In the genomic region with DNA sequence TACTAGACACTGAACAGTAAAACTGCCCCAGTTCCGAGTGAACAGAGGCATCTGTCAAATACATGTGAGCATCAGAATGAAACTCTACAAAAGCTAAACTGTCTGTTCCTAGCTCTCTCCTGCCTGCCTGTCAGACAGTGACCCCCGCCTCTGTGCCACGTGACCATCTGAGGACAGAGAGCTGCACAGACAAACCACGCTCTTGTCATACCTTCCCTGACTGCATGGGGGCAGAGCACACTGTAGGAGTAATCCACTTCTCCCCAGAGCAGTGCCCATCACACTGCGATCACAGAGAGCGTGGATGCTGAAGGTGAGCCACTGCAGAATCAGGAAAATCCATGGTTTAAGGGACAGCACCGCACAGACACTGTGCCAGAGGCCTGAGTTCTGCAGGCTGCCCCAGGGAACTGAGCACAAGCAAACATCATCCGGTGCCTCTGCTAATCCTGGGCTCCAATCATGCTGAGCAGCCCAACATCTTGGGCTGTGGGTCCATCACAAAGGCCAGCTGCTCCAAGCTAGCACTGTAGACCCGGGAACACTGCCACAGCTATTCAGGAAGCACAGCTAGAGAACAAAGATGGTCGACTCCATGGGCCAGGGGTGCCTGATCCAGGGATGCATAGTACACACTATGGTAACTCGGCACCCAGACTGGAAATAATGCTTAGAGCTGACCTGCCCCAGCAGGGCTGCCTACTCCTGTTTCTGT, we compare ENCODE assay signal across 10 mouse cellular contexts.
DNase-seq lines count a peak whose midpoint lies in the region; ATAC-seq and TF ChIP-seq lines count a peak whose summit lies in the region.
"Had no signal": no experiment of that assay in that cellular context is flagged by ENCODE, and none has a peak within 500 bp of the region (broad histone marks: within the 10 kb centered on the region; RNA-seq: fewer than 3 reads in every experiment).

No protein-coding gene starts in this region.

- H3K4me1 ChIP-seq in forebrain, embryonic 13.5 days: peaks cover 21% of the 10 kb centered on the region
- peaks cover 17% of the 10 kb centered on the region for H3K4me1 ChIP-seq in forebrain, embryonic 16.5 days (replicated peaks; ENCODE audit: control insufficient read depth, insufficient read depth, low read length)
- H3K4me1 ChIP-seq in ES-E14 (ENCODE audit: control insufficient read depth in 2 of 2, insufficient read depth in 2 of 2, low read length in 2 of 2, poor library complexity in 1 of 2): no peaks in the 10 kb centered on the region
- H3K4me1 ChIP-seq: embryonic facial prominence, embryonic 12.5 days had no signal

- H3K9me3 ChIP-seq in forebrain, embryonic 13.5 days (replicated peaks): no peaks in the 10 kb centered on the region
- H3K9me3 ChIP-seq in forebrain, embryonic 16.5 days (ENCODE audit: control insufficient read depth, low read length): no peaks in the 10 kb centered on the region
- H3K9me3 ChIP-seq in ES-E14 (ENCODE audit: control insufficient read depth, insufficient read depth, low read depth, low read length): no peaks in the 10 kb centered on the region
- H3K9me3 ChIP-seq: embryonic facial prominence, embryonic 12.5 days had no signal

- in situ Hi-C loops in ES-E14 (cut with MboI; ENCODE audit: low sequenced_read_pairs in 2 of 2, unreplicated experiment in 2 of 2): no loop called here

- H3K9ac ChIP-seq in forebrain, embryonic 13.5 days: peak overlapping the region; percentile 14; the same call in 1 of the 2 replicates
- no peak overlapping the region for H3K9ac ChIP-seq in forebrain, embryonic 16.5 days (replicated peaks; ENCODE audit: low read depth, low read length)
- H3K9ac ChIP-seq in ES-E14 (ENCODE audit: insufficient read depth, low read depth, low read length, poor library complexity, severe bottlenecking): no peak overlapping the region
- H3K9ac ChIP-seq: embryonic facial prominence, embryonic 12.5 days had no signal

- H3K27ac ChIP-seq in forebrain, embryonic 13.5 days: peak overlapping the region; percentile 21; the same call in 1 of the 2 replicates
- H3K27ac ChIP-seq in forebrain, embryonic 16.5 days (ENCODE audit: low read length): no peak overlapping the region
- H3K27ac ChIP-seq in ES-E14 (ENCODE audit: insufficient read depth, low read depth, low read length, poor library complexity, severe bottlenecking): no peak overlapping the region
- H3K27ac ChIP-seq: embryonic facial prominence, embryonic 12.5 days had no signal

- H3K4me3 ChIP-seq in forebrain, embryonic 13.5 days: no peak overlapping the region
- H3K4me3 ChIP-seq in forebrain, embryonic 16.5 days (replicated peaks; ENCODE audit: low read length): no peak overlapping the region
- H3K4me3 ChIP-seq in ES-E14 (ENCODE audit: insufficient read depth in 1 of 2, low read depth in 1 of 2, low read length in 2 of 2, poor library complexity in 1 of 2, severe bottlenecking in 1 of 2): no peak overlapping the region
- H3K4me3 ChIP-seq: embryonic facial prominence, embryonic 12.5 days had no signal

- 69% methylated on average over 11 of the region's 11 CpGs for WGBS in forebrain, embryonic 13.5 days
- WGBS in forebrain, embryonic 16.5 days: 66% methylated on average over 11 of the region's 11 CpGs

- no peaks in the 10 kb centered on the region for H3K27me3 ChIP-seq in forebrain, embryonic 13.5 days
- H3K27me3 ChIP-seq in forebrain, embryonic 16.5 days (replicated peaks; ENCODE audit: control insufficient read depth, insufficient read depth, low read length): no peaks in the 10 kb centered on the region
- H3K27me3 ChIP-seq: embryonic facial prominence, embryonic 12.5 days had no signal

- no peak for ATAC-seq in forebrain, embryonic 13.5 days
- ATAC-seq in forebrain, embryonic 16.5 days: no peak
- peak; percentile 33 for ATAC-seq in megakaryocyte progenitor cell, adult 5-6 weeks (replicated peaks; ENCODE audit: poor library complexity)

- no peak overlapping the region for H3K4me2 ChIP-seq in forebrain, embryonic 13.5 days
- no peak overlapping the region for H3K4me2 ChIP-seq in forebrain, embryonic 16.5 days (ENCODE audit: low read length)
- H3K4me2 ChIP-seq: embryonic facial prominence, embryonic 12.5 days had no signal

- H3K36me3 ChIP-seq in forebrain, embryonic 13.5 days (ENCODE audit: poor library complexity, severe bottlenecking): peaks cover 64% of the 10 kb centered on the region
- peaks cover 7% of the 10 kb centered on the region for H3K36me3 ChIP-seq in forebrain, embryonic 16.5 days (ENCODE audit: control insufficient read depth, insufficient read depth)
- peaks cover 26% of the 10 kb centered on the region for H3K36me3 ChIP-seq in ES-E14 (ENCODE audit: control insufficient read depth, insufficient read depth, low read length, poor library complexity, severe bottlenecking)

- DNase-seq in layer of hippocampus, adult 9-11 months: peak; percentile 63
- no peak for DNase-seq in layer of hippocampus, postnatal 25 days (ENCODE audit: extremely low spot score in 1 of 2, low spot score in 1 of 2)
- peak; percentile 25 for DNase-seq in ES-E14 (ENCODE audit: low read depth, low spot score)
- no peak for DNase-seq in MN1 (ENCODE audit: low spot score)
- DNase-seq in kidney, postnatal 10 days: no peak
- DNase-seq: B cell, adult 2 months had no signal

TF ChIP-seq in ES-E14, 5 proteins besides CTCF, POLR2A, EP300 and RAD21:
- TF ChIP-seq HCFC1 (IDR thresholded peaks at IDR 0.05; ENCODE audit: borderline replicate concordance, insufficient read depth, low read length): no peak
- TF ChIP-seq CHD2 (IDR thresholded peaks at IDR 0.05; ENCODE audit: low read depth, low read length): no peak
- TF ChIP-seq ZC3H11A (IDR thresholded peaks at IDR 0.05; ENCODE audit: borderline replicate concordance, low read depth, low read length): no peak
- TF ChIP-seq MAFK (IDR thresholded peaks at IDR 0.05; ENCODE audit: insufficient read depth, low read depth, low read length): no peak
- no peak for TF ChIP-seq ZNF384 (IDR thresholded peaks at IDR 0.05; ENCODE audit: low read depth, low read length)
TF ChIP-seq in ES-E14: peak in this region for 0.

Comparison
In these comparisons a context has a peak if more than half of its experiments do, and no peak if none do; other contexts are left out.
1. DNase-seq: peak in layer of hippocampus, adult 9-11 months (single experiment) and ES-E14 (single experiment); none in layer of hippocampus, postnatal 25 days (0 of 2), MN1 (single experiment) and kidney, postnatal 10 days (single experiment).